Mouse (Mus musculus) lung, adult 2 months (tissue): ENCODE data around the gene Runx3. TPM values are rescaled to one million over a fixed set of nuclear protein-coding genes. Genes with fewer than 3 reads are reported as not detected.

Experiments used
- DNase-seq: peaks from one replicate; pipeline ENCODE4 v3.0.0; 2022
- H3K4me1 ChIP-seq: fragments of 200-500 bp; 2 replicates; pipeline ENCODE4 v1.6.1; 2011; ENCODE audit warnings: low read length; ENCODE audit not compliant: control insufficient read depth, insufficient read depth
- H3K4me3 ChIP-seq: fragments of 200-500 bp; replicated peaks from 2 replicates; pipeline ENCODE3; 2011; ENCODE audit warnings: low read depth, mild to moderate bottlenecking, control low read depth, low read length; ENCODE audit errors: extremely low read depth
- CTCF ChIP-seq: fragments of 200-500 bp; IDR thresholded peaks from 2 replicates; pipeline ENCODE4 v1.5.1; 2011; ENCODE audit warnings: mild to moderate bottlenecking, low read length, control low read depth; ENCODE audit not compliant: insufficient read depth
- POLR2A ChIP-seq: fragments of 200-500 bp; IDR thresholded peaks from 2 replicates; pipeline ENCODE4 v1.6.1; 2011; ENCODE audit warnings: low read depth, mild to moderate bottlenecking, control low read depth, low read length, borderline replicate concordance; ENCODE audit errors: extremely low read depth
- WGBS: fragments of 180-500 bp; shearing (Covaris S2); methylation state at CpG from one replicate; pipeline ENCODE4 v1.1.7; 2018; 5-methylcytosine and 5-hydroxymethylcytosine counted together
- polyA plus RNA-seq: library from polyadenylated mRNA; depleted of rRNA; stranded (reverse); fragments of >200 nt; gene quantifications from 2 replicates; pipeline ENCODE4 v1.2.3, GENCODE M21; 2012

Gene Runx3
- polyA plus RNA-seq, 1 experiment: 2.8 TPM

DNA sequence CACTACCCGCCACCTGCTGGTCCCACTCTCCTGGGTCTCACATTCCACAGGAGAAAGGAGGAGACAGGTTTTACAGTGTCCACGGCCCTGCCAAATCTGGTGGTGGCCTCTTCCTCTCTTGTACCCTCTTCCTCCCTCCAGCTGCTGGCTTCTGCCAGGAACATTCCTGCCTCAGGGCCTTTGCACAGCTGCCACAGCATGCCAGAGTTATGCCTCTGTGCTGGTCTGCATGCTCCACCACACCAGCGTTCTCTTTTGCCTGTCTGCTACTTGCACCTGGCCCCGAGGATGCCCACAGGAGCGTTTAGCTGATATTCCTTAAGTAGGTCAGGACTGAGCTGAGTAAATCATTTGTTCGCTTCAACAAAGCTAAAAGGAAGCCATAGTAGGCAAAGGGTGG, 45.3 kb downstream of the Runx3 start:
- TF ChIP-seq CTCF (no peak), POLR2A (no peak)
- DNase-seq: no peak
- Histone ChIP-seq H3K4me3 (no peak overlapping the region), H3K4me1 (no peaks in the 10 kb centered on the region)
- WGBS: 73% methylated on average over 6 of the region's 6 CpGs

DNA sequence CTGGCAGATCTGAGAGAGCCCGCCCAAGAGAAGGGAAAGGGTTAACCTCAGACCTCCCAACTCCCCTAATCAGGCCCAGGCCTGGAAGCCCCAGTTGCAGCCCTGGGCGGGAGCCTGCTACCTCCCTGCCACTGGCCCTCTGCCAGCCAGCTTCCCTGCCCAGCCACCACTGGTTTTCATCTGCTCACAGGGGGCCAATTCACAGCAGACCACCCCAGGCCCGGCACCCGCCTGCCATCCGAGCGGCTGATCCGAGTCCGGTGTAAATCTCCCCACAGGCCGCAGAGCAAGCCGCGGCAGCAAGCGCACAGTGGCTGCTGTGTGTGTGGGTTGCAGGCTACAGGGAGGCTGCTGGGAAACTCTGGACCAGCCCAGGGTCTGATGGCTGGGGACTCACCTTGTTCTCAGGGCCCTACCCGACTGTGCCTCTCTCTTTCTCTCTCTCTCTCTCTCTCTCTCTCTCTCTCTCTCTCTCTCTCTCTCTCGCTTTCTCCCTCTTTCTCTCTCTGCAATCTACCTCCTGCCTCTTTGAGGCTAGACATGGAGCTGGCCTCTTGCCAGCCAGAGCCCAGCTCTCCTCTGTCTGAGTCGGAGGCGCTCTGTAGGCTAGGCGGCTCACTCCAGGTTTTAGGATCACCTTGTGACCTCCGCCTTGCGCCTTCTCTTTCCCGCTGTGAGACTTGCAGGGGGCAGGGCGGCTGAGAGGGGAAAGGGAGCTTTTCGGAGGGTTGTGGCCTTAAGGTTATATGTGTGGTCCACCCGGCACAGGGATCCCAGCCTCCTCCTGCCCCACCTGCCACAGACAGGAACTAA, 46.2 kb downstream of the Runx3 start:
- Histone ChIP-seq H3K4me1 (no peaks in the 10 kb centered on the region), H3K4me3 (no peak overlapping the region)
- no peak for TF ChIP-seq POLR2A
- no peak for TF ChIP-seq CTCF
- 28% methylated on average over 23 of the region's 23 CpGs for WGBS
- DNase-seq: no peak

DNA sequence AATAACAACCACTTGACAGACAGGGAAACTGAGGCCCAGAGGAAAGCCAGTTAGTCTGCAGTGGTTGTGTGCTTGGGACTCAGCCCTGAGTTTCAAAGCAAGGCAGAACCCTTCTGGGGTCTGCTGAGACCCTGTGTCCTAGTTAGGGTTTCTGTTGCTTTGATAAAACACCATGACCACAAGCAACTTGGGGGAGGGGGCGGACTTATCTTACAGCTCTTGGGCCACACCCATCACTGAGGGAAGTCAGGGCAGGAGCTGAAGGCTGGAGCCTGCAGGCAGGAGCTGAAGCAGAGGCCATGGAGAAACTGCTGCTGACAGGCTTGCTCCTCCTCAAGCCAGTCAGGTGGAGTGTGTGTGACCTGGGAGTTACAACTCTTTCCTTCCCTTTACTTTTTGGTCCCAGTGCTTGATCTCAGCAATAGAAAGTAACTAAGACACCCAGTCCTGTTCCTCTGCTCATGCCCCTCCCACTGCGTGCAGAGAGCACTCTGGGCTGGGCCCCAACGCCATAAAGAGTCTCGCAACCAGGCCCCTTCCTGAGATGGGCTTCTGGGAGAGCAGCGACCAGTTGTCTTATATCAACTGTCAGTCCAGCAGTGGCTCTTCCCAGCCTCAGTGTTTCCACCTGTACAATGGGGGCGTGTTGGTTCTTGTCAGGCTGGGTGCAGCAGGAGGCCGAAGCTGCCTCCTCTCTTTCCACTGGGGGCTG, 47.5 kb downstream of the Runx3 start:
- DNase-seq: no peak
- 72% methylated on average over 7 of the region's 7 CpGs for WGBS
- no peak overlapping the region for H3K4me3 ChIP-seq
- TF ChIP-seq POLR2A (no peak), CTCF (no peak)
- no peaks in the 10 kb centered on the region for H3K4me1 ChIP-seq

DNA sequence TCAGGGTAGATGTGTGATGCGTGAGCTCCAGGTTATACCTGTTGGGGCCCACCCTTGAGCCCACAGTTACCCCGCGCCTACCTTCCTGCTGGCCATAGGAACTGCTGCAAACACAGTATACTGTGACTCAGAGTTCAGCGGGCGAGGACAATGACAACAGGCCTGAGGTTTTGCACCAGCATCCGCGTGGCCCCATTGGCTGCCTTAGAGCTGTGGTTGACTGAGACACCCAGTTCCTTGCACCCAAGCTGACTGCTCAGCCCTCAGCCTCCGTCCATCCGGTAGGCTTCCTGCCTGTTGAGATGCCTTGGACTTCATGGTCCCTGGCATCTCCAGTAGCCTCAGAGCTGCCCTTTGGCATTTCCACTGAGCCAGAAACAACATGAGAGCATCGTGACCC, 48.6 kb downstream of the Runx3 start:
- 77% methylated on average over 10 of the region's 10 CpGs for WGBS
- Histone ChIP-seq H3K4me3 (no peak overlapping the region), H3K4me1 (no peaks in the 10 kb centered on the region)
- no peak for TF ChIP-seq POLR2A
- no peak for TF ChIP-seq CTCF
- DNase-seq: no peak

DNA sequence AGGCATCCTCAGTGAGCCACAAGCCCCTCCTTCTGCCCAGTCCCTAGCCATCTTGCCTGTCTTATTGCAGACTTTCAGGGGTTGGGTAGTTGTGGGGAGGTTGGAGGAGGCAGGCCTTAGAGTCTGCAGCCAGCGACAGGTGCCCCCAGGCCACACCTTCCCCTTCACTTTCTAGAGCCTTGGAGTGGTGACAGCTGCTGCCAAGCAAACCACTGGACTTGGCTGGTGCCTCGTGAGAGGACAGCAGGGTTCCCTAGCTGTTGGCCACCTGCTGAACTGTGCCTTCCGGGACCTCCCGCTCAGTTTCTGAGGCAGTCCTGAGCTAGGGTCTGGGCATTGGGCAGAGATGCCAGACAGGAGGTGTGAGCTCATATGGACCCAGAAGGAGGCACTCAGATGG, 49.0 kb downstream of the Runx3 start:
- Histone ChIP-seq H3K4me3 (no peak overlapping the region), H3K4me1 (no peaks in the 10 kb centered on the region)
- TF ChIP-seq CTCF: no peak
- TF ChIP-seq POLR2A: no peak
- WGBS: 54% methylated on average over 4 of the region's 4 CpGs
- DNase-seq: no peak

DNA sequence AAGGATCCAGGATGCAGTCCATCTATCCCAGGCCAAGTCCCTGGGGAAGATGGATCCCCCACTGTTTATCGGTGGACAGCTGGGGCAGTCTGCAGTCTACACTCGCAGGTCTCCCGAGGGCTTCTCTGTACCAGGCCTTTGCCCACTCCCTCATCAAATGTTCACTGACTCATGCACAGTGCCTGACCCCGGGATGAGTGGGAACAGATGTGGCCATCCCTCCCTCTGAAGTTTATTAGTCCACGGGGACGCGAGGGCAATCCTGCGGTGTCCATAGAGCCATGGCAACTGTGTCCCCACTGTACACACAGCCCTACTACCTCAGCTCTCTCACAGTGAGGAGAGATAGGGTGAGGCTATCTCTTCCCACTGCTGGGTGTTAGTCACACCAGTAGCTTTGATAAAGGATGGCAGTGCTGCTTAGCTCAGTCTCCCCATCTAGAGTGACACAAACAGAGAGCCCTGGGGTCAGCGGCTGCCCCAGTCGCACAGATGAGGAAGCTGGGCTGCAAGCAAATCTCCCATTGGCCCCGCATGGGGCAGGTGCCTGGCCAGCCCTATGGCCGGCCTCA, 50.9 kb downstream of the Runx3 start:
- TF ChIP-seq POLR2A: no peak
- no peak for TF ChIP-seq CTCF
- no peak overlapping the region for H3K4me3 ChIP-seq
- no peak for DNase-seq
- 73% methylated on average over 12 of the region's 12 CpGs for WGBS
- no peaks in the 10 kb centered on the region for H3K4me1 ChIP-seq

DNA sequence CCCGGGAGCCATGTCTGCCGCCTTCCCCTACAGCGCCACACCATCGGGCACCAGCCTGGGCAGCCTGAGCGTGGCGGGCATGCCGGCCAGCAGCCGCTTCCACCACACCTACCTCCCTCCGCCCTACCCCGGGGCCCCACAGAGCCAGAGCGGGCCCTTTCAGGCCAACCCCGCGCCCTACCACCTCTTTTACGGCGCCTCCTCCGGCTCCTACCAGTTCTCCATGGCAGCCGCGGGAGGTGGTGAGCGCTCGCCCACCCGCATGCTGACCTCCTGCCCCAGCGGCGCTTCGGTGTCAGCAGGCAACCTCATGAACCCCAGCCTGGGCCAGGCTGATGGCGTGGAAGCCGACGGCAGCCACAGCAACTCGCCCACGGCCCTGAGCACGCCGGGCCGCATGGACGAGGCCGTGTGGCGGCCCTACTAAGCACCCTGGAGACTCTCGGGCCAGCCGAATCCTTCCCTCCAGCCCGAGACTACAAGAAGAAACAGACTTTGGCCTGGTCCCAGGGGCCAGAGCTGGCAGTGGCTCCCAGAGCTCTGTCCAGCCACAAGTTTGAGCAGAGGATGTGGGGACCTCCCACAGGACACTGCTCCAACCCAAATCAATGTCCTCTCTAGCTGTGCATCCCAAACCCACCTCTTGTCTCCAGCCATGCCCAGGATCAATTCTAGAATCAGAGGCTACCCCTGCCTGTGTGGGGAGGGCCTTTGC, 55.1 kb downstream of the Runx3 start:
- DNase-seq: no peak
- Histone ChIP-seq H3K4me1 (no peaks in the 10 kb centered on the region), H3K4me3 (no peak overlapping the region)
- TF ChIP-seq CTCF (no peak), POLR2A (no peak)
- 24% methylated on average over 38 of the region's 38 CpGs for WGBS

DNA sequence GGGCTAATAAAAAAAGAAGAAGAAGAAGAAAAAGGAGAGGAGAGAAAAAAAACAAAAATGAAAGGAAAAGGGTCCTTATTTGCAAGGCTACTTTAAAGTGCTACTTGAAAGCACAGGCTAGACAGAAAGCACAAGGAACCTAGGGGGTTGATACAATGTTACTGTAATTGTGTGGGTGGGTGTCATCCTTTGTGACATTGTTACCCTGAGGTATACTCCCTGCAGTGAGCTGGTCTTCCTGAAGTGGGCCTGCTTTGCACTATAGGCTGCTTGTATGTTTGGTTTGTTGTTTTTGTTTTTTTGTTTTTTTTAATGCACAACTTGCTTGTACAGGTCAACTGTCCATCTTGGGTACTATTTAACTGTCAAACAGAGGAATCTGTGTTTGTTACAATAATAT, 57.1 kb downstream of the Runx3 start:
- no peak for DNase-seq
- Histone ChIP-seq H3K4me3 (no peak overlapping the region), H3K4me1 (no peaks in the 10 kb centered on the region)
- TF ChIP-seq POLR2A (no peak), CTCF (no peak)

DNA sequence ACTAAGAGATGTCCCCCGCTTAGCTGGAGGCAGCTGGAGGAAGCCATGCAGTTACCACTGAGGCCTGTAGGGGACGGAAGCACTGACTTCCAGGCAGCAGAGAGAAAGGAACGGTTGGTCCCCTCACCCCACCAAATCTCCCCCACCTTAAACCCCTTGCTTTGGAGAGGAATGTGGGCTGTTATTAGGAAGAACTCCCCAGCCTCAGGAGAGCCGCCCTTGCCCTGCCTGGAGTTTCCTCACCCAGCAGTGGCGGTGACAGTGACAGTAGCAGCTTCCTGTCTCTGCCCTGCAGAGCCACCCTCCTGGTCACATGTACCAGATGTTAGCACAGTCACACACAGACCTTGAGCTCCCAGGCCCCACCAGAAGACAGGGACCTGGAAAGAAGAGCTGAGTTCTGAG, 58.6 kb downstream of the Runx3 start:
- WGBS: 32% methylated on average over 5 of the region's 5 CpGs
- Histone ChIP-seq H3K4me1 (no peaks in the 10 kb centered on the region), H3K4me3 (no peak overlapping the region)
- no peak for TF ChIP-seq POLR2A
- peak; percentile 48; the same call in 1 of the 2 replicates for TF ChIP-seq CTCF
- peak; percentile 15 for DNase-seq
